Mouse (Mus musculus): ENCODE results near the gene Defa34. TPM values are rescaled to one million over a fixed set of nuclear protein-coding genes. Genes with fewer than 3 reads are reported as not detected.
"Not testable (repeated sequence)": the region's sequence is repeated elsewhere in the genome, so short reads cannot be mapped to it uniquely, and the experiment has no call there.

Gene Defa34
- not detected in 2 replicates for polyA plus RNA-seq (2015; fragmentation: Nextera tagmentation; extraction: Ambion mirVana)

GRCm38 (mm10) chr8:21665497-21665896, at the start of gene Defa34:
Gene Defa34 (plus strand): TSS chr8:21665797.
- ATAC-seq (ENCODE audit: insufficient read depth, low FRiP score, low read depth); H3K4me1 ChIP-seq; H3K27ac ChIP-seq; H3K9ac ChIP-seq; H3K9me3 ChIP-seq; H3K36me3 ChIP-seq; H3K27me3 ChIP-seq (replicated peaks); H3K4me2 ChIP-seq; H3K4me3 ChIP-seq (replicated peaks): not testable (repeated sequence)
- WGBS: 89% methylated on average over 1 of the region's 1 CpGs

GRCm38 (mm10) chr8:21617883-21618282, 47.7 kb upstream of the Defa34 start, which contains the start of gene Defa26:
Gene Defa26 (plus strand): TSS chr8:21618183.
- not testable (repeated sequence) for H3K4me3 ChIP-seq (replicated peaks); H3K4me1 ChIP-seq; H3K27ac ChIP-seq; ATAC-seq (ENCODE audit: insufficient read depth, low FRiP score, low read depth); H3K9ac ChIP-seq; H3K4me2 ChIP-seq; H3K9me3 ChIP-seq; H3K36me3 ChIP-seq; H3K27me3 ChIP-seq (replicated peaks)
- WGBS: 100% methylated on average over 1 of the region's 1 CpGs

- no CpG with 5 or more reads among the region's 2 CpGs for WGBS
- H3K9ac ChIP-seq; H3K9me3 ChIP-seq; H3K36me3 ChIP-seq; H3K4me3 ChIP-seq (replicated peaks); H3K27me3 ChIP-seq (replicated peaks); H3K4me1 ChIP-seq; H3K4me2 ChIP-seq; ATAC-seq (ENCODE audit: insufficient read depth, low FRiP score, low read depth); H3K27ac ChIP-seq: not testable (repeated sequence)
These were observed 10.1 kb upstream of the Defa34 start, which contains the start of gene Defa17 for GRCm38 (mm10) chr8:21655480-21655879. Gene Defa17 (plus strand): TSS chr8:21655780.

- not testable (repeated sequence) for H3K4me3 ChIP-seq (replicated peaks); H3K9me3 ChIP-seq; ATAC-seq (ENCODE audit: insufficient read depth, low FRiP score, low read depth); H3K27me3 ChIP-seq (replicated peaks); H3K27ac ChIP-seq; H3K36me3 ChIP-seq; H3K9ac ChIP-seq; H3K4me1 ChIP-seq; H3K4me2 ChIP-seq
- 59% methylated on average over 2 of the region's 2 CpGs for WGBS
These were observed 37.9 kb downstream of the Defa34 start, which contains the start of gene AY761184 for GRCm38 (mm10) chr8:21703545-21703944. Gene AY761184 (minus strand): TSS chr8:21703645.

Other genes starting within 250 kb of the Defa34 start
- gene Defa36, start 238.4 kb upstream of the Defa34 start, polyA plus RNA-seq (2015; fragmentation: Nextera tagmentation; extraction: Ambion mirVana): not detected in 2 replicates
- gene Gm7849, start 209.2 kb upstream of the Defa34 start, polyA plus RNA-seq (2015; fragmentation: Nextera tagmentation; extraction: Ambion mirVana): 0.31 and 2.2 TPM in 2 replicates
- gene Defa20, start 156.5 kb upstream of the Defa34 start, polyA plus RNA-seq (2015; fragmentation: Nextera tagmentation; extraction: Ambion mirVana): 1.5 TPM in 1 of 2 replicates, not detected in the other
- gene Defa32, start 136.8 kb upstream of the Defa34 start, polyA plus RNA-seq (2015; fragmentation: Nextera tagmentation; extraction: Ambion mirVana): not detected in 2 replicates
- not detected in 2 replicates for gene Defa37, start 100.4 kb upstream of the Defa34 start, polyA plus RNA-seq (2015; fragmentation: Nextera tagmentation; extraction: Ambion mirVana)
- gene Defa28, start 82.8 kb upstream of the Defa34 start, polyA plus RNA-seq (2015; fragmentation: Nextera tagmentation; extraction: Ambion mirVana): not detected in 2 replicates
- not detected in 2 replicates for gene Gm7861, start 71.3 kb upstream of the Defa34 start, polyA plus RNA-seq (2015; fragmentation: Nextera tagmentation; extraction: Ambion mirVana)
- gene Defa26, start 47.6 kb upstream of the Defa34 start, polyA plus RNA-seq (2015; fragmentation: Nextera tagmentation; extraction: Ambion mirVana): not detected in 2 replicates
- gene Defa17, start 10.0 kb upstream of the Defa34 start, polyA plus RNA-seq (2015; fragmentation: Nextera tagmentation; extraction: Ambion mirVana): 4.1 and 7.3 TPM in 2 replicates
- gene AY761184, start 37.8 kb downstream of the Defa34 start, polyA plus RNA-seq (2015; fragmentation: Nextera tagmentation; extraction: Ambion mirVana): 0.59 TPM in 1 of 2 replicates, not detected in the other
- 13.3 and 15.1 TPM in 2 replicates for gene Defa24, start 68.7 kb downstream of the Defa34 start, polyA plus RNA-seq (2015; fragmentation: Nextera tagmentation; extraction: Ambion mirVana)
- not detected in 2 replicates for gene Defb50, start 157.7 kb downstream of the Defa34 start, polyA plus RNA-seq (2015; fragmentation: Nextera tagmentation; extraction: Ambion mirVana)
- gene Defb2, start 174.1 kb downstream of the Defa34 start, polyA plus RNA-seq (2015; fragmentation: Nextera tagmentation; extraction: Ambion mirVana): not detected in 2 replicates
- gene Defb10, start 193.1 kb downstream of the Defa34 start, polyA plus RNA-seq (2015; fragmentation: Nextera tagmentation; extraction: Ambion mirVana): not detected in 2 replicates
- gene Defb9, start 219.6 kb downstream of the Defa34 start, polyA plus RNA-seq (2015; fragmentation: Nextera tagmentation; extraction: Ambion mirVana): not detected in 2 replicates
- gene Defb11, start 240.6 kb downstream of the Defa34 start, polyA plus RNA-seq (2015; fragmentation: Nextera tagmentation; extraction: Ambion mirVana): not detected in 2 replicates